Mouse (Mus musculus): ENCODE measurements at regions not wholly inside any gene's neighbourhood (a gene's known extent, or its start where the extent isn't known, plus 50 kb on each side); places are given as distances from the start of the nearest gene placed in this dataset.

DNA sequence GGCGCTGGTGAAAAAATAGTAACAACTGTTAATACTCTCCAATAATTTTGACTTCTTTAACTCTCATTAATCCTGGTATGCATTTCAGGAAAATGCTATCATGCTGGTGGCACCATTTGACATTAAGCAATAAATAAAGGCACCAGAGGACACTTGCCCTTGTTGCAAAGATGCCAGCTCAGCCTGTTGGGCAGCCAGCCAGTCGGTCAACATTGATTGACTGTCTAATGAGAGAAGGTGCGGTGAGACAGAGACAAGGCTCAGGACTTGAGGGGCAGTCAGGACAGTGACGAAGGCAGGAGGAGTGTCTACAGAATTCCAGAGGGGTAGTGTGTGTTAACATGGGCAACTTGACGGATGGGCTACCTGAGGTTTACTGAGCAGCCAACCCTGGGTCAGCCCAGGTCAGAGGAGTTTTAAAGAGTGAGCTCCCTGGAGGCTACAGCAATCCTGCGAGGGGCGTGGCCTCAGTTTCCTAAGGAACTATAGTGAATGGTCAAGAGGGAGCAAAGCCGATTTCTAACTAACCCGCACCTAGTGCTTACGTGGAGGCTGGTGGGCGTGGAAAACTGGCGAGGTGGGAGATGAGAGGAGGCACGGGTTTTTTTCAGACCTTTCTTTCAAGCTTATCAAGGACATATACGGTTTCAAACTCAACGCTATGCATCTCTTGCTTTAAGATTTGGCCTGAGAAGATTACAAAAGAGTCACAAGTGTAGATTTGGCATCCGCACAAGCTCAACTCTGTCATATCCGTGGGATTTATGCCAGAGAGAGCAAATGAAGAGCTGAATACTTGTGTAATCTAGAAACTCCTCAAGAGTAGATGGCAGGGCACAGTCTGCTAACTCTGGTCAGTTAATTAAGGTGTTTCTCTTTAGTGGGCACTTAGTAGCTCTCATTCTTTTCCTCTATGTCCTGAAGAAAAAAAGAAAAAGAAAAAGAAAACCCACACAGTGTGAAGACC lies 350.0 kb upstream of the Kif2a start:
- H3K36me3 ChIP-seq = no peaks in the 10 kb centered on the region
- no peaks in the 10 kb centered on the region for H3K27me3 ChIP-seq
- H3K27ac ChIP-seq = no peak overlapping the region
- H3K9me3 ChIP-seq (replicated peaks) = no peaks in the 10 kb centered on the region
- H3K9ac ChIP-seq = no peak overlapping the region
- WGBS = 47% methylated on average over 17 of the region's 17 CpGs
- no peak overlapping the region for H3K4me2 ChIP-seq (replicated peaks)
- no peak for ATAC-seq (ENCODE audit: low FRiP score)
- H3K4me1 ChIP-seq = no peaks in the 10 kb centered on the region
- no peak overlapping the region for H3K4me3 ChIP-seq

DNA sequence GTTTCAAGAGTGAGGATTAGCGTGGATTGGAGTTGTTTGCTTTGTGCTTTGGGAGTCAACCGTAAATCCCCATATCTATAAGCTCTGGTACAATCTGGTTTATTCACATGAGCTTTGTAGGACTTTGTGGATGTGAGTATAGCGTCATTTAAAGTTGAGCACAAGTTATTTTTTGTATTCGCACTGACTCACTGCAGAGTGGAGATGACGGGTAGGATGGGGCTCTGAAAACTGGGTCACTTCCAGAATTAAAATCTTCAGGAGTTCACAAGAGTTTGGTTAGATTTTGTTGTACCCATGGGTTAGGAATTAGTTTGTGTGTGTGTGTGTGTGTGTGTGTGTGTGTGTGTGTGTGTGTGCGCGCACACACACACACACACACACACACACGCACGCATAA lies 345.7 kb upstream of the Kif2a start:
- no peaks in the 10 kb centered on the region for H3K4me1 ChIP-seq
- H3K9me3 ChIP-seq (replicated peaks) = no peaks in the 10 kb centered on the region
- no peak overlapping the region for H3K9ac ChIP-seq
- H3K27me3 ChIP-seq = no peaks in the 10 kb centered on the region
- WGBS = 94% methylated on average over 9 of the region's 9 CpGs
- H3K27ac ChIP-seq = no peak overlapping the region
- H3K4me2 ChIP-seq (replicated peaks) = no peak overlapping the region
- no peaks in the 10 kb centered on the region for H3K36me3 ChIP-seq
- H3K4me3 ChIP-seq = no peak overlapping the region
- ATAC-seq (ENCODE audit: low FRiP score) = no peak

DNA sequence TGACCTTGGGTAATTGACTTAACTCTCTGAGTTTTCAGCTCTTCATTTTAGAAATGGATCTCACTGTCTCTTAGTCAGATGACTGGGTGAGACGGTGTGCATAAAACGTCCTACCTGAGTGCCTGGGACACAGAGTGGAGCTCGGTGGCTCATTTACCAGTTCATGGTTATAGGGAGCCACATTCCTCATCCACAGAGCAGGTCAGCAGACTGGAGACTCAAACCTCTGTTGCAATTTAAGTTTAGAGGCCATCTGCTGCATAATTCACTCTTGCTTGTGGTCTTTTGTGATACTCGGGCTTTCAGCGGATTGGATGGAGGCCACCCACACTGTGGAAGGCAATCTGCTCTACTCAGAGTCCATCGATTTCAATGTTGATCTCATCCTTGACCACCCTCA lies 343.8 kb upstream of the Kif2a start:
- WGBS = 82% methylated on average over 6 of the region's 6 CpGs
- no peak overlapping the region for H3K27ac ChIP-seq
- H3K9me3 ChIP-seq (replicated peaks) = no peaks in the 10 kb centered on the region
- no peak overlapping the region for H3K4me2 ChIP-seq (replicated peaks)
- H3K4me3 ChIP-seq = no peak overlapping the region
- H3K9ac ChIP-seq = no peak overlapping the region
- H3K27me3 ChIP-seq = no peaks in the 10 kb centered on the region
- ATAC-seq (ENCODE audit: low FRiP score) = no peak
- H3K4me1 ChIP-seq = no peaks in the 10 kb centered on the region
- H3K36me3 ChIP-seq = no peaks in the 10 kb centered on the region

DNA sequence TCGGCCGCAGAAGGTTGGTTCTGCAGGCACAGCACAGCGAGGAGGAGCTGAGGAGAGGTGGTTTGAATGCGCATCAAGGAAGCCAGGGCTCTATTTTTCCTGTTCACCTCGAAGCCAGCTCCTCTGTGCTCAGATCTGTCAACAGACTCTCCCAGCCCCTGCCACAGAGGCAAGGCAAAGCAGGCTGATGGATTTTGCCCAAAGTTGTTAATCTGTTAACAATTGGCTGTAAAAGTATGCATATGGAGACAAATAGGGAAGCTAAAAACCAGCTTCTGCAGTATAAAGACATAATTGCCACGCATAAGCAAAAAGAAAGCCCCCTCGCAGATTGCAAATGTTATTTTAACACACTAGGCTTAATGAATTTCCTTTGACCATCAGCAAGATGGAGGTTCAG lies 343.3 kb upstream of the Kif2a start:
- Histone ChIP-seq H3K9ac (no peak overlapping the region), H3K36me3 (no peaks in the 10 kb centered on the region), H3K4me1 (no peaks in the 10 kb centered on the region), H3K4me2 (replicated peaks) (no peak overlapping the region), H3K27me3 (no peaks in the 10 kb centered on the region), H3K4me3 (no peak overlapping the region), H3K27ac (no peak overlapping the region), H3K9me3 (replicated peaks) (no peaks in the 10 kb centered on the region)
- ATAC-seq (ENCODE audit: low FRiP score) = no peak
- WGBS = 84% methylated on average over 7 of the region's 7 CpGs

DNA sequence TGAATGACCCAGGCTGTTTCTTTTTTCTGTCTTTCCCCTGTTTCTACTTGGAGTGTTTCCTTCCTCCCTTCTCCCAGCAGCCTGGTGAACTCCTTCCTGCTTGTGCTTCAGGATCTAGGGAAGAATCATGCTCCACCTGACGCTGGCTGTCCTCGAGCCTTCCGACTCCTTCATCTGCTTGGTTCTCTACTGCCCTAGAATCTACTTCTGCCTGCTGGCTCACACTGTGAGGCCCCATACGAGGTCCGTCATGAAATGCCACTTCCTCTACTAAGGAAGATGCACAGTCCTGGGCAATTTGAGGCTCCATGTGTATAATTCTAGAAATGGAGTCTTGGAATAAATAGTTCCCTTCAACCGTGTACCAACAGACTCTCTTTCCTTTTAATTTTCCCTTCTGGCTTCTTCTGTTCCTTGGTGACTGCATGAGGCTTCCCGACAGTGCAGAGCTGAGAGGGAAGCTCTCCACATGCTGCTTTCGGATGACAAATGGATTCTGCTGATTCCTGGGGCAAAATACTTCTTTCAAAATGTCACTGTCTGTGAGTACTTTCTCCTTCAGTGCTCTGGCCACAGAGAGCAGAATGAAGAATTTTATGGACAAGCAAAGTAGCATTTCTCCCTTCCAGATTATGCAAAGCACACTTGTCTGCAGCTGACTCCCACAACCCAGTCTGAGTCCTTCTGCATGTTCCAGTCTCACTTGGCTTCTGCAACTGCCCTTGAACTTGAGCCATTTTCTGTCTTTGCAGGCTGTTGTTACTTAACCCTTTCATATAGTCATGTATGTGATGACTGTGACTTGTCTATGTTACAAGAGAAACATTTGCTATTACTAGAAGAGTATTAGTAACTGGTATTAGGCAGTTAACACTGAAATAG lies 341.1 kb upstream of the Kif2a start:
- 82% methylated on average over 8 of the region's 8 CpGs for WGBS
- no peak for ATAC-seq (ENCODE audit: low FRiP score)

DNA sequence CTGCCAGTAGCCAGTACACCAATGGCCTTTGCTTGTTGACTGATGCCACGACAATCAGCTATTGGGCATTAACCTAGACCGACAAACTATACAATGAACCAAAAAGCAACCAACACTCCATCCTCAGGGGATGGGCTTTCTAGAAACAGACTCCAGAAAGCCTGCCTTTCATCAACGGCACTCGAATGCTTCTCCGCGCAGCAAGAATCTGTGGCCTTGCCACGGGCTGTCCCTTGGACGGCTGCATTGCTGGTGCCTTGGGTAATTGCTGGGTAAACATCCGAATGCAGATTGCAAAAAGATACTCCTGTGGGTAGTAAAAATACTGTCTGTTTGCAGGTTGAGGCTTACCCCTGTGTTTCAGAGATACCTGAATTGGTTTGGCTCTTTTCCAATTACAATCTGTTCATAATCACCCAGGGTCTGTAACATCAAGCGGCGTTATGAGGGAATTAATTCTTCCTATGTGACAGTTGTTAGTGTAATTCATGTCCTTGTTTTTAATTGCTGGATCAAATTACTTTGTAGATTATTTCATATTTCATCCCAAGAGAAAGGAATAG lies 319.0 kb upstream of the Kif2a start:
- no peaks in the 10 kb centered on the region for H3K9me3 ChIP-seq (replicated peaks)
- H3K4me3 ChIP-seq = no peak overlapping the region
- no peaks in the 10 kb centered on the region for H3K4me1 ChIP-seq
- no peaks in the 10 kb centered on the region for H3K27me3 ChIP-seq
- WGBS = 76% methylated on average over 11 of the region's 11 CpGs
- no peak for ATAC-seq (ENCODE audit: low FRiP score)
- no peaks in the 10 kb centered on the region for H3K36me3 ChIP-seq
- H3K27ac ChIP-seq = no peak overlapping the region
- H3K9ac ChIP-seq = no peak overlapping the region
- H3K4me2 ChIP-seq (replicated peaks) = no peak overlapping the region

More for the DNA sequence above, 341.1 kb upstream of the Kif2a start:
- H3K9me3 ChIP-seq (replicated peaks) = no peaks in the 10 kb centered on the region
- no peak overlapping the region for H3K4me3 ChIP-seq
- H3K36me3 ChIP-seq = no peaks in the 10 kb centered on the region
- no peak overlapping the region for H3K9ac ChIP-seq
- no peaks in the 10 kb centered on the region for H3K27me3 ChIP-seq
- H3K4me2 ChIP-seq (replicated peaks) = no peak overlapping the region
- H3K4me1 ChIP-seq = no peaks in the 10 kb centered on the region
- H3K27ac ChIP-seq = no peak overlapping the region

DNA sequence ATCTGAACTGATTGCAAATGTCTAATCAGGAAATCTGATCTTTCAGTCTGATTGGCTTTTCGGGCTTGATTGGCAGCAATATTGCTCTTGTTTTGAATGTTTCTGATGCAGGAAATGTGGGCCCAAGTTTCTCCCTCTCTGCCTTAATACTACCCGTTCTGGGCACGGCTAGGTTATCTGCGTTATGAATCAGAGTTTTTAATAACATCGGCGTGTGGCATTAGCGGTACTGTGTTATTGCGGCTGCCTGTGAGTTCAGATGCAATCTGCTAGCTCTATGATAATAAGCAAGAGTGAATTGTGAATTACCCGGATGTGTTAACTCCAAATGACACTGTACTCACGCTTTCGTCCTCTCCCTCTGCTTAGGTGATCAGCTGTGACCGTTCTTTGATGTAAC lies 316.2 kb upstream of the Kif2a start:
- H3K27me3 ChIP-seq = no peaks in the 10 kb centered on the region
- H3K9me3 ChIP-seq (replicated peaks) = no peaks in the 10 kb centered on the region
- H3K36me3 ChIP-seq = no peaks in the 10 kb centered on the region
- 83% methylated on average over 12 of the region's 12 CpGs for WGBS
- H3K27ac ChIP-seq = no peak overlapping the region
- ATAC-seq (ENCODE audit: low FRiP score) = no peak
- H3K4me2 ChIP-seq (replicated peaks) = no peak overlapping the region
- no peak overlapping the region for H3K4me3 ChIP-seq
- H3K4me1 ChIP-seq = no peaks in the 10 kb centered on the region
- H3K9ac ChIP-seq = no peak overlapping the region

DNA sequence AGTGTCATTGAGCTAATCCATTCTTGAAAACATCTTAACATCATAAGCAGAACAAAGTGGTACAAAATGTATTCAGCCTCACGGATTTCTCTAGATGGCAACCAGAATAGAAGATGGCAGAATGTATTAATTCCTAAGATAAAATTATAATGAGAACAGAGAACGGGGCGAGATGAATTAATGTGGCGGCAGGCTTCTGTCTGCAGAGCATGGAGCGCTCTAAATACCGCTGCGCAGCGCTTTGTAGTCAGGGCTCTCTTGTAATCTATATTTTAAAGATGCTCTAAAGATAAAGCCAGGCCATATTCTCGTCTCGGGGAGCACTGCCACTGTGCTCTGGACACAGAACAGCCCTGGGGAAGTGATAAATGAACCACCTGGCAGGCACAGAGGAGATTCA lies 315.2 kb upstream of the Kif2a start:
- ATAC-seq (ENCODE audit: low FRiP score) = no peak
- 74% methylated on average over 10 of the region's 10 CpGs for WGBS
- Histone ChIP-seq H3K9me3 (replicated peaks) (no peaks in the 10 kb centered on the region), H3K4me1 (no peaks in the 10 kb centered on the region), H3K27me3 (no peaks in the 10 kb centered on the region), H3K36me3 (no peaks in the 10 kb centered on the region), H3K4me3 (no peak overlapping the region), H3K27ac (no peak overlapping the region), H3K9ac (no peak overlapping the region), H3K4me2 (replicated peaks) (no peak overlapping the region)

DNA sequence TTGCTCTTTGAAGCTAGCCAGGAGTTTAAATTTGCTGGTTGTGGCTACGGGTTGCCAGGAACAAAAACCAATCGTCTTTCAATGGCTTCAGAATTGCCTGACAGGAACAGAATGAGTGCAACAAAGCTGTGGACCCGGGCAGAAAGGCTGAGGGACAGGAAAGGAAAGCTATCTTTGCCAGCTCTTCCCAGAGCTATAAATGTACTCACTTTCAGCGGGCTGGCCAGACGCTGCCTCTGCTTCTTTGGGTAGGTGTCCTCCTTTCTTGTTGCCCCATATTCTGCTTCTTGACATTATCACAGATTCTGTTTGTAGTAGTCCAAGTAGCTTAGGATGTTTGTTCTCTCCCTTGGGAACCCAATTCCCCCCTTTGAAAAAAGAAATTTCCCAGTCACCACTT lies 307.4 kb upstream of the Kif2a start:
- WGBS = 66% methylated on average over 5 of the region's 5 CpGs
- Histone ChIP-seq H3K4me2 (replicated peaks) (no peak overlapping the region), H3K9ac (no peak overlapping the region), H3K27me3 (no peaks in the 10 kb centered on the region), H3K9me3 (replicated peaks) (no peaks in the 10 kb centered on the region), H3K4me3 (no peak overlapping the region), H3K36me3 (no peaks in the 10 kb centered on the region), H3K4me1 (no peaks in the 10 kb centered on the region), H3K27ac (no peak overlapping the region)
- ATAC-seq (ENCODE audit: low FRiP score) = no peak

DNA sequence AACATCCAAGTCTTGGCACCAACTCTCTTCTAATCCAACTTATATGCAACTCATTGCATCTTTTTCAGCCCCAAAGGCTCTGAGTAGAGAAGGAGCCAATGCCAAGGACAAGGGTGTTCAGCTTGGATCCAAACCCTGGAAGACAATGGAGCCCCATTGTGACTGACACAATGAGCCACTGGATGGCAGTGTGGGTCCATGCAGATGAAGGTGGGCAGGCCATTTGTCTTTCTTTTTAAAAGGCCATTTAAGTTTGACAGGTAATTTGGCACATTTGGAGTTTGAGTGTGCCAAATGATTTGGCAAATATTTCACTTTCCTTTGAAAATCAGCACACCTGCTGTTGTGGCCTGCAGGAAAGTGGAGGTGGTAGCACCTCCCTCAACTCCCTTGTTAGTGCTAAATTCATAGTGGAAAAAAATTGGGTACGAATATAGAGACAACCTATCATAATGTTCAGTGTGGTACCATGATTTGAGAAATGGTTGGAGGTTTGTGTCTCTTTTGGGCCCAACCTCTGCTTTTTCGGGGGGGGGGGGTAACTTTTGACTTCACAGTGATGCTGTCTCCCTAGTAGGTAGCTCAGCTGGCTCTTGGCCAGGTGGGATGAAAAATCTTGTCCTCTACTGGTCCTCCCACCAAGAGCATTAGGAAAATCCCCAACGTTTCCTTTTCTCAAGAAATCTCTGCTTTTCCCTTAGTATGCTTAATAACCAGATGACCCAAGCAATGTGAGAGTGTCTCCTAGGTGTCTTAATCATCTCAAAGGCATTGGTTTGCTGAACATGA lies 304.0 kb upstream of the Kif2a start:
- Histone ChIP-seq H3K4me2 (replicated peaks) (no peak overlapping the region), H3K36me3 (no peaks in the 10 kb centered on the region), H3K9me3 (replicated peaks) (no peaks in the 10 kb centered on the region), H3K4me3 (no peak overlapping the region), H3K9ac (no peak overlapping the region), H3K27ac (no peak overlapping the region), H3K4me1 (no peaks in the 10 kb centered on the region), H3K27me3 (no peaks in the 10 kb centered on the region)
- WGBS = 68% methylated on average over 3 of the region's 3 CpGs
- ATAC-seq (ENCODE audit: low FRiP score) = peak; percentile 54; the same call in 1 of the 2 replicates

DNA sequence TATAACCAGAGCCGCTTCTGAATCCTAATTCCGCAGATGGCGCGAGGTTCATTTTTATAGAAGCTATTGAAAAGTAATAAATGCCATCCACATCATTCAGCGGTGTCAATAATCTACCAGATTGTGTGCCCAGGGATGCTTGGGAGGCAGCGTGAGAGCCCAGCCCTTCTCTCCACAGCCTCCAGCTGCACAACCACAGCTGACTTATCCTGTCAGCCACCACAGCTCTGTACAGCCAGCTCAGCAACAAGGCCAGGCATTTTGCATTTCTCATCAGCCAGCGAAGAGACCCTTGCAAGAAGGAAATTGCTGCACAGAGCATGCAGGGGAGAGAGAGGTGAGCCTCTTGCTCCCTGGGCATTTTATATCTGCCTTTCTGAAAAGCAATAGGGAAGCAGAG lies 292.8 kb upstream of the Kif2a start:
- Histone ChIP-seq H3K9ac (no peak overlapping the region), H3K4me3 (no peak overlapping the region), H3K27me3 (no peaks in the 10 kb centered on the region), H3K36me3 (no peaks in the 10 kb centered on the region), H3K4me1 (no peaks in the 10 kb centered on the region), H3K4me2 (replicated peaks) (no peak overlapping the region), H3K27ac (no peak overlapping the region), H3K9me3 (replicated peaks) (no peaks in the 10 kb centered on the region)
- no peak for ATAC-seq (ENCODE audit: low FRiP score)
- WGBS = 88% methylated on average over 7 of the region's 7 CpGs

All from hindbrain, embryonic 12.5 days (tissue).